In genomic region chr4:139310171-139310898, GRCm38 (mm10) we compare ENCODE assay signal across 8 mouse cellular contexts. TPM values are rescaled to one million over a fixed set of nuclear protein-coding genes. Genes with fewer than 3 reads are reported as not detected.
DNase-seq lines count a peak whose midpoint lies in the region; ATAC-seq and TF ChIP-seq lines count a peak whose summit lies in the region.

Gene Pqlc2, minus strand, starts transcription at chr4:139310708.
Gene Akr7a5, plus strand, starts transcription at chr4:139310744.

- 0 out of 2 replicates have a peak within 1 kb of the TSS, but pooled peaks have one; percentile 61 for H3K27ac ChIP-seq in cortical plate, adult 2 months (ENCODE audit: insufficient read depth, low read length)

- peaks cover 48% of the 10 kb centered on the region for H3K36me3 ChIP-seq in megakaryocyte, embryonic 14.5 days (replicated peaks; ENCODE audit: low read length)

- peak; percentile 95 to 97 for DNase-seq in gastrocnemius, adult 8-10 months (ENCODE audit: low spot score in 2 of 2)
- peak; percentile 77 for DNase-seq in hindlimb bud, embryonic 11.5 days (ENCODE audit: extremely low spot score, low read depth, low spot score)
- DNase-seq in left cerebral cortex, adult 8-10 months (ENCODE audit: low spot score in 2 of 2) = peak; percentile 95 to 96
- peak; percentile 97 to 99 for DNase-seq in right cerebral cortex, postnatal 10 days (ENCODE audit: low spot score in 2 of 2)
- DNase-seq in urinary bladder, postnatal 25 days (ENCODE audit: low spot score) = peak; percentile 99

- TF ChIP-seq POLR2A in cortical plate, adult 2 months (IDR thresholded peaks at IDR 0.05; ENCODE audit: extremely low read depth, insufficient read depth, low read length) = peak; percentile 95

- TF ChIP-seq CTCF in cortical plate, adult 2 months (IDR thresholded peaks at IDR 0.05; ENCODE audit: extremely low read depth, insufficient read depth, low read length) = no peak

- peak within 1 kb of the TSS; percentile 81 for H3K4me3 ChIP-seq in cortical plate, adult 2 months (ENCODE audit: insufficient read depth, low read length)
- peak within 1 kb of the TSS; percentile 97 for H3K4me3 ChIP-seq in megakaryocyte, embryonic 14.5 days (replicated peaks)

- H3K4me1 ChIP-seq in cortical plate, adult 2 months (ENCODE audit: control insufficient read depth, insufficient read depth, low read length) = peaks cover 9% of the 10 kb centered on the region
- peaks cover 58% of the 10 kb centered on the region for H3K4me1 ChIP-seq in megakaryocyte, embryonic 14.5 days

- peak; percentile 87 for ATAC-seq in activated CD4-positive, CD25-positive, alpha-beta regulatory T cell, adult 4 months

- peaks cover 19% of the 10 kb centered on the region for H3K27me3 ChIP-seq in megakaryocyte, embryonic 14.5 days (replicated peaks)

- no peaks in the 10 kb centered on the region for H3K9me3 ChIP-seq in megakaryocyte, embryonic 14.5 days

RNA-seq across cellular contexts. Expression of gene Pqlc2, which starts in this region (rescaled TPM):
- 1 to 10 TPM; 7.6 to 9.9 TPM for polyA plus RNA-seq in activated CD4-positive, CD25-positive, alpha-beta regulatory T cell, adult 4 months (2017; shearing (Covaris generic))
- 23.3 and 23.9 TPM in 2 replicates for polyA plus RNA-seq in cortical plate, adult 2 months (2012; rRNA removed)
- total RNA-seq in gastrocnemius, adult 8-10 months (2022) = 1 to 10 TPM; 5.1 to 8.3 (median 5.5) TPM
- 10 to 100 TPM; 12.3 to 18.9 (median 14.4) TPM for total RNA-seq in left cerebral cortex, adult 8-10 months (2022)
- 26.5 and 33.4 TPM in 2 replicates for polyA plus RNA-seq in megakaryocyte, embryonic 14.5 days (2012; ENCODE audit: insufficient read depth, low replicate concordance)

RNA-seq across cellular contexts. Expression of gene Akr7a5, which starts in this region (rescaled TPM):
- polyA plus RNA-seq in activated CD4-positive, CD25-positive, alpha-beta regulatory T cell, adult 4 months (2017; shearing (Covaris generic)) = 1 to 10 TPM; 7.5 to 8.2 TPM
- polyA plus RNA-seq in cortical plate, adult 2 months (2012; rRNA removed) = 16.8 and 17.5 TPM in 2 replicates
- 10 to 100 TPM; 35.8 to 37.3 (median 37.0) TPM for total RNA-seq in gastrocnemius, adult 8-10 months (2022)
- total RNA-seq in left cerebral cortex, adult 8-10 months (2022) = 10 to 100 TPM; 20.4 to 29.5 (median 26.9) TPM
- polyA plus RNA-seq in megakaryocyte, embryonic 14.5 days (2012; ENCODE audit: insufficient read depth, low replicate concordance) = 35.7 and 43.6 TPM in 2 replicates

Comparison
In these comparisons a context has a peak if more than half of its experiments do, and no peak if none do; other contexts are left out.
1. Peak in every context shown above with its lines: DNase-seq, ATAC-seq, H3K4me3 ChIP-seq and H3K27ac ChIP-seq.